ENCODE assay signal across 16 mouse cellular contexts in the genomic region with DNA sequence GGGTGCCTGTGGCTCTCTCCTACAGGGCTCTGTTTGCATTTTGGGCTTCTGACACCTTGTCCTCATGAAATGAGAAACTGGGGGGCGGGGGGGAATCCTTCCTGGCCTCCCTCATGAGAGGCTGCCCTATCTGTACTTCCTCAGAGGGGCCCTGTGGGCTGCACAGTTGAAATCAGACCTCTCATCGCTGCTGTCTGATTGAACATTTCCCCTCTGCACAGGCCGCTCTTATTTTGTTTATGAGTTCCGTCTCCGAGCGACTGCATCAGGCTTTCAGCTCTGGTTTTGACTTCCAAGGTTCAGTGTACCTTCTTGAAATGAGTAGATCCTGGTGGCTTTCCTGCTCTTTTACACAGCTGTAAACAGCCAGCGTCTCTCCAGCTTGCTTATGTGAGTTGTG. TPM values are rescaled to one million over a fixed set of nuclear protein-coding genes. Genes with fewer than 3 reads are reported as not detected.
DNase-seq lines count a peak whose midpoint lies in the region; ATAC-seq and TF ChIP-seq lines count a peak whose summit lies in the region.
"Had no signal": no experiment of that assay in that cellular context is flagged by ENCODE, and none has a peak within 500 bp of the region (broad histone marks: within the 10 kb centered on the region; RNA-seq: fewer than 3 reads in every experiment).

No protein-coding gene starts in this region.

- no peak for DNase-seq in forebrain, embryonic 10.5 days (ENCODE audit: extremely low spot score, low spot score)
- DNase-seq in lung, embryonic 14.5 days: peak; percentile 18
- no peak for DNase-seq in lung, adult 2 months
- DNase-seq in limb, embryonic 10.5 days (ENCODE audit: low spot score): no peak
- no peak for DNase-seq in thymus, postnatal 25 days
- no peak for DNase-seq in liver, postnatal 0 days
- no peak for DNase-seq in adrenal gland, adult 8-10 months
- DNase-seq: cerebellum, adult 8-10 months; thymus, adult 18-20 months had no signal

- no peak overlapping the region for H3K9ac ChIP-seq in forebrain, embryonic 15.5 days (replicated peaks)
- no peak overlapping the region for H3K9ac ChIP-seq in lung, embryonic 14.5 days
- H3K9ac ChIP-seq in liver, postnatal 0 days (replicated peaks): no peak overlapping the region
- H3K9ac ChIP-seq: forebrain, embryonic 12.5 days; heart, embryonic 13.5 days; kidney, embryonic 15.5 days; liver, embryonic 15.5 days had no signal

- H3K4me3 ChIP-seq in forebrain, embryonic 10.5 days: no peak overlapping the region
- H3K4me3 ChIP-seq in forebrain, embryonic 15.5 days: no peak overlapping the region
- no peak overlapping the region for H3K4me3 ChIP-seq in lung, embryonic 14.5 days (ENCODE audit: low read depth, low read length)
- H3K4me3 ChIP-seq in lung, adult 2 months (replicated peaks; ENCODE audit: extremely low read depth, low read depth, low read length): no peak overlapping the region
- H3K4me3 ChIP-seq in limb, embryonic 10.5 days: no peak overlapping the region
- no peak overlapping the region for H3K4me3 ChIP-seq in liver, postnatal 0 days (ENCODE audit: low read depth, low read length)
- H3K4me3 ChIP-seq: forebrain, embryonic 12.5 days; heart, embryonic 13.5 days; kidney, embryonic 15.5 days; liver, embryonic 15.5 days; megakaryocyte, embryonic 14.5 days had no signal

- no peak for ATAC-seq in forebrain, embryonic 15.5 days (replicated peaks)
- no peak for ATAC-seq in lung, embryonic 14.5 days (ENCODE audit: insufficient read depth)
- no peak for ATAC-seq in liver, postnatal 0 days
- ATAC-seq: hindbrain, postnatal 0 days had no signal

- H3K4me1 ChIP-seq in forebrain, embryonic 10.5 days: peaks cover 15% of the 10 kb centered on the region
- H3K4me1 ChIP-seq in forebrain, embryonic 15.5 days: no peaks in the 10 kb centered on the region
- H3K4me1 ChIP-seq in lung, embryonic 14.5 days (ENCODE audit: insufficient read depth): no peaks in the 10 kb centered on the region; the same call in 1 of the 2 replicates
- no peaks in the 10 kb centered on the region for H3K4me1 ChIP-seq in lung, adult 2 months (ENCODE audit: control insufficient read depth, insufficient read depth, low read length)
- peaks cover 18% of the 10 kb centered on the region for H3K4me1 ChIP-seq in limb, embryonic 10.5 days
- no peaks in the 10 kb centered on the region for H3K4me1 ChIP-seq in liver, postnatal 0 days (ENCODE audit: insufficient read depth)

- no peak for TF ChIP-seq POLR2A in lung, adult 2 months (IDR thresholded peaks at IDR 0.05; ENCODE audit: borderline replicate concordance, extremely low read depth, low read depth, low read length)

- H3K4me2 ChIP-seq in forebrain, embryonic 15.5 days (replicated peaks): no peak overlapping the region
- no peak overlapping the region for H3K4me2 ChIP-seq in lung, embryonic 14.5 days
- H3K4me2 ChIP-seq in liver, postnatal 0 days (ENCODE audit: low read depth, low read length): no peak overlapping the region
- H3K4me2 ChIP-seq: forebrain, embryonic 12.5 days; heart, embryonic 13.5 days; kidney, embryonic 15.5 days; liver, embryonic 15.5 days had no signal

- H3K27me3 ChIP-seq in forebrain, embryonic 10.5 days (ENCODE audit: poor library complexity, severe bottlenecking): peaks cover 22% of the 10 kb centered on the region
- no peaks in the 10 kb centered on the region for H3K27me3 ChIP-seq in forebrain, embryonic 15.5 days
- no peaks in the 10 kb centered on the region for H3K27me3 ChIP-seq in lung, embryonic 14.5 days (ENCODE audit: insufficient read depth, low read length)
- H3K27me3 ChIP-seq in limb, embryonic 10.5 days (ENCODE audit: low read depth, poor library complexity, severe bottlenecking): peaks cover 6% of the 10 kb centered on the region; the same call in 1 of the 2 replicates
- H3K27me3 ChIP-seq in liver, postnatal 0 days (ENCODE audit: insufficient read depth, low read length): no peaks in the 10 kb centered on the region
- H3K27me3 ChIP-seq: forebrain, embryonic 12.5 days; liver, embryonic 15.5 days had no signal

- peak overlapping the region; percentile 53 for H3K27ac ChIP-seq in forebrain, embryonic 10.5 days
- H3K27ac ChIP-seq in forebrain, embryonic 15.5 days (replicated peaks): no peak overlapping the region
- no peak overlapping the region for H3K27ac ChIP-seq in lung, embryonic 14.5 days (ENCODE audit: low read depth)
- peak overlapping the region; percentile 39; the same call in 1 of the 2 replicates for H3K27ac ChIP-seq in limb, embryonic 10.5 days
- no peak overlapping the region for H3K27ac ChIP-seq in liver, postnatal 0 days (ENCODE audit: low read depth)
- H3K27ac ChIP-seq: forebrain, embryonic 12.5 days; heart, embryonic 13.5 days; hindbrain, postnatal 0 days; liver, embryonic 15.5 days had no signal

- no peak for TF ChIP-seq CTCF in lung, embryonic 14.5 days (IDR thresholded peaks at IDR 0.05; ENCODE audit: low read depth)
- no peak for TF ChIP-seq CTCF in lung, adult 2 months (IDR thresholded peaks at IDR 0.05; ENCODE audit: insufficient read depth, low read length)
- no peak for TF ChIP-seq CTCF in liver, postnatal 0 days (IDR thresholded peaks at IDR 0.05; ENCODE audit: low read depth)

- WGBS in forebrain, embryonic 10.5 days: 84% methylated on average over 7 of the region's 7 CpGs
- WGBS in forebrain, embryonic 15.5 days: 82% methylated on average over 7 of the region's 7 CpGs
- WGBS in lung, embryonic 14.5 days: 32% methylated on average over 7 of the region's 7 CpGs
- WGBS in lung, adult 2 months: 45% methylated on average over 7 of the region's 7 CpGs
- 74% methylated on average over 7 of the region's 7 CpGs for WGBS in limb, embryonic 10.5 days
- 37% methylated on average over 7 of the region's 7 CpGs for WGBS in liver, postnatal 0 days (ENCODE audit: insufficient replicate concordance)

- H3K9me3 ChIP-seq in forebrain, embryonic 10.5 days: no peaks in the 10 kb centered on the region
- H3K9me3 ChIP-seq in forebrain, embryonic 15.5 days: no peaks in the 10 kb centered on the region
- H3K9me3 ChIP-seq in lung, embryonic 14.5 days (ENCODE audit: low read depth, low read length): no peaks in the 10 kb centered on the region
- H3K9me3 ChIP-seq in limb, embryonic 10.5 days (replicated peaks): no peaks in the 10 kb centered on the region
- no peaks in the 10 kb centered on the region for H3K9me3 ChIP-seq in liver, postnatal 0 days (ENCODE audit: low read length)
- H3K9me3 ChIP-seq: forebrain, embryonic 12.5 days; heart, embryonic 13.5 days; kidney, embryonic 15.5 days; liver, embryonic 15.5 days; megakaryocyte, embryonic 14.5 days had no signal

- no peak for TF ChIP-seq EP300 in liver, postnatal 0 days (IDR thresholded peaks at IDR 0.05; ENCODE audit: low read depth)

- no peaks in the 10 kb centered on the region for H3K36me3 ChIP-seq in forebrain, embryonic 10.5 days (replicated peaks)
- no peaks in the 10 kb centered on the region for H3K36me3 ChIP-seq in forebrain, embryonic 15.5 days
- H3K36me3 ChIP-seq in lung, embryonic 14.5 days (ENCODE audit: insufficient read depth): no peaks in the 10 kb centered on the region
- no peaks in the 10 kb centered on the region for H3K36me3 ChIP-seq in limb, embryonic 10.5 days
- no peaks in the 10 kb centered on the region for H3K36me3 ChIP-seq in liver, postnatal 0 days (replicated peaks; ENCODE audit: insufficient read depth, low read length)
- H3K36me3 ChIP-seq: forebrain, embryonic 12.5 days; heart, embryonic 13.5 days; kidney, embryonic 15.5 days; liver, embryonic 15.5 days had no signal

RNA-seq across cellular contexts. Expression of a gene that starts 40.4 kb away (rescaled TPM):
- polyA plus RNA-seq in forebrain, embryonic 10.5 days (2016; fragmentation: Nextera tagmentation; extraction: Ambion mirVana): 15.7 and 16.2 TPM in 2 replicates
- 5.0 and 6.1 TPM in 2 replicates for polyA plus RNA-seq in forebrain, embryonic 15.5 days (2015; fragmentation: Nextera tagmentation; extraction: Ambion mirVana)
- 13.4 and 14.0 TPM in 2 replicates for polyA plus RNA-seq in lung, embryonic 14.5 days (2014; fragmentation: Nextera tagmentation; extraction: Ambion mirVana)
- polyA plus RNA-seq in lung, adult 2 months (2012; rRNA removed): 47.6 and 54.4 TPM in 2 replicates
- polyA plus RNA-seq in limb, embryonic 10.5 days (2016; fragmentation: Nextera tagmentation; extraction: Ambion mirVana): 5.2 and 5.6 TPM in 2 replicates
- 11.2 and 12.6 TPM in 2 replicates for polyA plus RNA-seq in liver, postnatal 0 days (2015; fragmentation: Nextera tagmentation; extraction: Ambion mirVana)
- 10 to 100 TPM; 64.1 to 91.3 (median 70.4) TPM for total RNA-seq in adrenal gland, adult 8-10 months (2022)

Comparison
In these comparisons a context has a peak if more than half of its experiments do, and no peak if none do; other contexts are left out.
1. H3K27ac ChIP-seq: peak in forebrain, embryonic 10.5 days (single experiment) and limb, embryonic 10.5 days (single experiment); none in forebrain, embryonic 15.5 days (single experiment), lung, embryonic 14.5 days (single experiment) and liver, postnatal 0 days (single experiment).